Mouse (Mus musculus) left cerebral cortex, adult 6 months (tissue): ENCODE measurements around the gene Gar1. TPM values are rescaled to one million over a fixed set of nuclear protein-coding genes. Genes with fewer than 3 reads are reported as not detected.

Experiments
- long read RNA-seq, 2 experiments: library from polyadenylated mRNA; unstranded; transcript quantifications; one replicate each; pipeline ENCODE4 v2.0.0; 2019 to 2020
- polyA plus RNA-seq: library from polyadenylated mRNA; unstranded; fragments of <200 nt; fragmentation: Nextera tagmentation; gene quantifications from 2 replicates; pipeline ENCODE4 v1.2.3, GENCODE M21; 2021

Gar1 gene
- polyA plus RNA-seq: 6.9 and 15.4 TPM in 2 replicates
- long read RNA-seq, experiment 1, partial matches to known transcripts: 3 of 7 reads
- long read RNA-seq, experiment 1, other reads (novel, unspliced or antisense): 1 of 7 reads
- long read RNA-seq, experiment 2, partial matches to known transcripts: 1 of 2 reads
- long read RNA-seq, experiment 2, other reads (novel, unspliced or antisense): 0 of 2 reads

GRCm38 (mm10) chr3:129831035-129831568 lies at the start of gene Gar1:
Gene Gar1 (minus strand): TSS chr3:129831396.

DNA sequence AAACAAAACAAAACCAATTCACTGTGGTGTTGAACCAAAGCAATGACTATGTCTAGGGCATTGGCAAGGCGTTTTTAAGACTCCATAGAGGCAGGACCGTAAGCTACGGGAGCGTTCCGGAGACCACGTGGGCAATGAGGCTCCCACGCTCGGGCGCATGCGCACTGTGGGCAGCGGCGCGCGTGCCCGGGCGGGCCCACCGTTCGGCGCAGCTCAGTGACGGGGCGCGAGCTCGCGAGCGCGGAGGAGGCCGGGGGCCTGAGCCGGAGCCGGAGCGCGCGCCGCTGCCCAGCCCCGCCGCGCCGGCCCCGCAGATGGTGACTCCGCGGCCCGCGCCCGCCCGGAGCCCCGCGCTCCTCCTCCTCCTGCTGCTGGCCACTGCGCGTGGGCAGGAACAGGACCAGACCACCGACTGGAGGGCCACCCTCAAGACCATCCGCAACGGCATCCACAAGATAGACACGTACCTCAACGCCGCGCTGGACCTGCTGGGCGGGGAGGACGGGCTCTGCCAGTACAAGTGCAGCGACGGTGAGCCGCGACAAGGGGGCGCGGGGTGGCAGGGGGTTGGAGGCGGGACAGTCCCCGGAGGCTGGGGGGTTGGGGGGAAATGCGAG lies 47.3 kb upstream of the Gar1 start, which contains the start of gene Pla2g12a:
Gene Pla2g12a (plus strand): TSS at position 202 of the 617 bp plus-strand sequence.

GRCm38 (mm10) chr3:129835388-129835934 lies 4.3 kb upstream of the Gar1 start, which contains the start of gene Cfi:
Gene Cfi (plus strand): TSS chr3:129835884.

DNA sequence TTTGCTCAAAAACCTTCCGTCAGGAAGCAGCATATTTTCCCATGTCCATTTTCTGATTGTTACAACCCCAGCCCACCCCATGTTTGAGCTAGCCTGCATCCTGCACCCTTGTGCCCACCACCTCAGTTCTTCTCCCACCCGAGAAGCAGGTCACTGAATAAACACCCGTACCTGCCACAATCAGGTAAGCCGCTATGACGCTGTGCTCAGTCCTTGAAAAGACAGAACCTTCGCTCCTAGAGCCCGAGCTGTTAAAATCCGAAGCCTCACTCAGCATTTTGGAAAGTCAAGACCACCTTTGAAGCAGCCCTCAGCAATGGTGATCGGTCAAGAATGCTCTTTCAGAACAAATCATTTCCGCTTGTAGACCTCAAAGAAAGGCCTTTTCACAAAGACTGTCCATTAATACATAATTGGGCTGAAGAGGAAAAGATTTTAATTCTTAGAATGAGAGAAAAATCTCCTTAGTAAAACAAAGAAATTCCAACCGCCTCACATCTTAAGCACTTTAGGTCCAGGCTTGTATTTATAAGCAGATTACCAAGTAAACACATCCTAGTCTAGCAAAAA lies 8.9 kb downstream of the Gar1 start, which contains the start of gene Rrh:
Gene Rrh (minus strand): TSS at position 382 of the 570 bp plus-strand sequence.

DNA sequence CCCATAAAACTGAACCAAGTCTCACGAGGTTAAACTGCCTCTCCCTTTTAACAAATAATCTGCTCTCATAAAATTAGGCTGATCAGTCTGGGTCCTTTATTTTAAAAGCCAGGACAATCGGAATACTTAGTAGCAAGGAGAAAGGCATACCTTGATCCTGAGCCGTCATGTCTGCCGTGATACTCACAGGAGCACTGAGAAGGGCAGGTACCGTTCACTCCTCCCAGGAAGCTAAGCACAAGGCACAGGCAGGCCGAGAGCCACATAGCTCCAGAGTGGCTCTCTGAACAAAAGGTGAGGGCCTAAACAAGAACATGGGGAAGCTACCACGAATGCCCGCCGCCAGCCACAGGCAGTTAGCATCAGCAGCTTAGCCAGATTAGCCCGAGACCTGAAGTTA lies 27.4 kb downstream of the Gar1 start, which contains the start of gene Lrit3:
Gene Lrit3 (minus strand): TSS at position 266 of the 400 bp plus-strand sequence.

Other genes with a start within 250 kb of the Gar1 start
- 0.32 and 0.43 TPM in 2 replicates for gene Egf, start 76.1 kb downstream of the Gar1 start, polyA plus RNA-seq
- gene Lrit3, start 27.4 kb downstream of the Gar1 start, polyA plus RNA-seq: not detected in 2 replicates
- not detected in 2 replicates for gene Rrh, start 8.8 kb downstream of the Gar1 start, polyA plus RNA-seq
- not detected in 2 replicates for gene Cfi, start 4.5 kb upstream of the Gar1 start, polyA plus RNA-seq
- 10.7 and 43.3 TPM in 2 replicates for gene Pla2g12a, start 47.2 kb upstream of the Gar1 start, polyA plus RNA-seq
- 6.3 and 7.0 TPM in 2 replicates for gene Casp6, start 70.0 kb upstream of the Gar1 start, polyA plus RNA-seq
- 3.7 and 4.3 TPM in 2 replicates for gene Mcub, start 138.8 kb upstream of the Gar1 start, polyA plus RNA-seq
- 18.0 and 32.0 TPM in 2 replicates for gene Sec24b, start 230.2 kb upstream of the Gar1 start, polyA plus RNA-seq